Mouse (Mus musculus) B cell, adult (primary cell): Measurements from ENCODE around the gene Kcne4. TPM values are rescaled to one million over a fixed set of nuclear protein-coding genes. Genes with fewer than 3 reads are reported as not detected.

Source experiments
- total RNA-seq: library from RNA; stranded (reverse); gene quantifications from 4 replicates; pipeline ENCODE4 v1.2.4, GENCODE M21; 2023; ENCODE audit not compliant: inconsistent age

Kcne4 gene
- total RNA-seq: not detected in 4 replicates

GRCm38 (mm10) chr1:78816639-78817038 lies at the start of gene Kcne4:
Kcne4 (plus strand) TSS chr1:78816758.

Other genes with a start within 250 kb of the Kcne4 start
- gene Acsl3, start 158.9 kb upstream of the Kcne4 start, total RNA-seq: 11.2 to 14.5 TPM (median 12.8 TPM) in 4 replicates
- 18.2 to 24.6 TPM (median 22.1 TPM) in 4 replicates for gene Utp14b, start 158.7 kb upstream of the Kcne4 start, total RNA-seq